Mouse (Mus musculus) testis, adult 2 months (tissue): ENCODE data around the gene Cacna1c.
"Not testable (repeated sequence)": the region's sequence is repeated elsewhere in the genome, so short reads cannot be mapped to it uniquely, and the experiment has no call there.

Experiments used
- CTCF ChIP-seq: fragments of 200-500 bp; IDR thresholded peaks from 2 replicates; pipeline ENCODE4 v1.5.1; 2012; ENCODE audit warnings: low read depth, mild to moderate bottlenecking, inconsistent platforms, low read length, moderate library complexity; ENCODE audit not compliant: control insufficient read depth, insufficient read depth, insufficient replicate concordance
- POLR2A ChIP-seq: fragments of 200-500 bp; IDR thresholded peaks from 2 replicates; pipeline ENCODE4 v1.6.1; 2012; ENCODE audit warnings: low read depth, mild to moderate bottlenecking, inconsistent platforms, low read length, moderate library complexity; ENCODE audit not compliant: control insufficient read depth

GRCm38 (mm10) chr6:119206006-119206405 lies 9.8 kb upstream of the Cacna1c start:
- TF ChIP-seq POLR2A, CTCF: not testable (repeated sequence)
